9 mouse cellular contexts compared by ENCODE assay signal in the genomic region with DNA sequence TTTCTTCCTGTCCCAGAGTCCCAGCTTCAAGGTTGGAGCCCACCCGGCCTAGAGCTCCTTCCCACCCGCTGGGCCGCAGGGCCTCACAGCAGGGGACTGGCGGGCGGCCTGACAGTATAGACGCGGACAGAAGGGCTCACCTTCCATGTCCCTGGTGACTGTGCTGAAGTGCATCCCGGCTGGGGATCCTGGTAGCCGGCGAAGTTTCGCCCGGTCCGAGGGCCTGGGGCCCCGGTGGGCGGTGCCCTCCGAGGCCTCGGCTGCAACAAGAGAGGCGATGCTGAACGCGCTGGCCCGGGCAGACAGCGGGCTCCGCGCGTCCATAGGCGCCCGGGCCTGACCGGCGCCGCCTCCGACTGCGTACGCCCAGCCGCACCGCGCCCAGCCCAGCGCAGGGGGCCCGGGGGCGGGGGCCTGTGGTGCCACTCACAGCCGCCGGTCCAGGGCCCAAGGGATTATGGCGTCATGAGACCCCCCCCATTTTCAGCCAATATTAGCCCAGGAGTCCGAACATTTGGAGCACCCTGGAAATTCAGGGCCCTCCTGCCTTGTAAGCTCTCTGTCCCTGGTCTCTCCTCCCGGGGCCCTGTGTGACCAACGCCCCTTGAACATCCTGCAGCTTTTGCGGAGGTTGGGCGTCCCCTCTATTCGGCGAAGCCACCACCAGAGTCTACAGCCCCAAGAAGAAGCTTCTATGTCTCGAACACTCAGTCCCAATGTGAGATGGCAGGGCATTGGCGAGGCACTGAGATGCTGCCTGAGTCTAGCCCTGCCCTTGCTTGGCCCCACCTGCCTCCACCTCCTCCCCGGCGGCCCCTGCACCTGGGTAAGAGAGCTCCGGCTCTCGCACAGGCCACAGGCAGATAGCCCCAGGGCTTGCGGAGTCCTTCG. TPM values are rescaled to one million over a fixed set of nuclear protein-coding genes. Genes with fewer than 3 reads are reported as not detected.
A peak's percentile ranks its signal among the peaks of the same experiment; 100 is the strongest.
DNase-seq lines count a peak whose midpoint lies in the region; ATAC-seq lines count a peak whose summit lies in the region.
"Had no signal": no experiment of that assay in that cellular context is flagged by ENCODE, and none has a peak within 500 bp of the region (broad histone marks: within the 10 kb centered on the region; RNA-seq: fewer than 3 reads in every experiment).

No protein-coding gene starts in this region.

- ATAC-seq in heart, embryonic 14.5 days (ENCODE audit: insufficient number of reproducible peaks, insufficient read depth, low FRiP score, low read depth) = no peak; the same call in 1 of the 2 replicates
- no peak for ATAC-seq in hindbrain, embryonic 11.5 days (ENCODE audit: low FRiP score)
- 0 out of 2 replicates have a peak, but pooled peaks have one; percentile 21 for ATAC-seq in midbrain, embryonic 13.5 days

- peak overlapping the region; percentile 46 for H3K4me2 ChIP-seq in heart, embryonic 14.5 days (ENCODE audit: low read length)
- peak overlapping the region; percentile 33 for H3K4me2 ChIP-seq in hindbrain, embryonic 11.5 days (replicated peaks; ENCODE audit: low read depth, low read length)
- peak overlapping the region; percentile 25 for H3K4me2 ChIP-seq in midbrain, embryonic 13.5 days (replicated peaks)

- no peaks in the 10 kb centered on the region for H3K36me3 ChIP-seq in heart, embryonic 14.5 days (ENCODE audit: control insufficient read depth, insufficient read depth, low read length)
- H3K36me3 ChIP-seq in hindbrain, embryonic 11.5 days (ENCODE audit: control insufficient read depth, insufficient read depth, low read length) = no peaks in the 10 kb centered on the region
- H3K36me3 ChIP-seq in midbrain, embryonic 13.5 days = no peaks in the 10 kb centered on the region

- WGBS in heart, embryonic 14.5 days = 1% methylated on average over 57 of the region's 57 CpGs
- under 1% methylated on average over 57 of the region's 57 CpGs for WGBS in hindbrain, embryonic 11.5 days
- 1% methylated on average over 57 of the region's 57 CpGs for WGBS in midbrain, embryonic 13.5 days

- no peak overlapping the region for H3K27ac ChIP-seq in heart, embryonic 14.5 days (replicated peaks in 1 of 2; ENCODE audit: control insufficient read depth in 1 of 2, insufficient read depth in 1 of 2, low read depth in 2 of 2, low read length in 2 of 2)
- H3K27ac ChIP-seq in hindbrain, embryonic 11.5 days (ENCODE audit: low read depth, low read length) = no peak overlapping the region
- H3K27ac ChIP-seq in midbrain, embryonic 13.5 days = no peak overlapping the region

- H3K9ac ChIP-seq in heart, embryonic 14.5 days (ENCODE audit: low read length) = no peak overlapping the region
- H3K9ac ChIP-seq in hindbrain, embryonic 11.5 days (ENCODE audit: low read depth, low read length) = 0 out of 2 replicates have a peak overlapping the region, but pooled peaks have one; percentile 24
- H3K9ac ChIP-seq in midbrain, embryonic 13.5 days (replicated peaks) = no peak overlapping the region

- no peaks in the 10 kb centered on the region for H3K9me3 ChIP-seq in heart, embryonic 14.5 days (ENCODE audit: control insufficient read depth, low read length)
- H3K9me3 ChIP-seq in hindbrain, embryonic 11.5 days (ENCODE audit: control insufficient read depth, low read length) = no peaks in the 10 kb centered on the region
- H3K9me3 ChIP-seq in midbrain, embryonic 13.5 days = no peaks in the 10 kb centered on the region

- intact Hi-C loops in heart, postnatal 10 days (cut with DNase I) = no loop called here

- no peak for DNase-seq in heart, postnatal 10 days
- peak; percentile 52 for DNase-seq in MN1 (ENCODE audit: low spot score)
- peak; percentile 72 for DNase-seq in hindbrain, embryonic 11.5 days (ENCODE audit: low spot score)
- DNase-seq in layer of hippocampus, postnatal 36 days = no peak
- DNase-seq in right cerebral cortex, adult 2 months (ENCODE audit: low spot score in 2 of 2) = no peak
- DNase-seq in spleen, postnatal 36 days (ENCODE audit: low spot score in 2 of 2) = no peak

- peak overlapping the region; percentile 3 to 25; a peak in 3 of 4 replicates for H3K4me3 ChIP-seq in heart, embryonic 14.5 days (ENCODE audit: control insufficient read depth in 1 of 2, insufficient read depth in 1 of 2, low read depth in 1 of 2, low read length in 2 of 2)
- peak overlapping the region; percentile 22 for H3K4me3 ChIP-seq in hindbrain, embryonic 11.5 days (ENCODE audit: low read depth, low read length)
- peak overlapping the region; percentile 22 for H3K4me3 ChIP-seq in midbrain, embryonic 13.5 days (replicated peaks)

- peaks cover 14 to 41% of the 10 kb centered on the region in 2 experiments; a peak in 3 of 4 replicates for H3K4me1 ChIP-seq in heart, embryonic 14.5 days (ENCODE audit: control insufficient read depth in 2 of 2, insufficient read depth in 2 of 2, low read length in 2 of 2)
- peaks cover 17% of the 10 kb centered on the region for H3K4me1 ChIP-seq in hindbrain, embryonic 11.5 days (replicated peaks; ENCODE audit: control insufficient read depth, insufficient read depth, low read length)
- H3K4me1 ChIP-seq in midbrain, embryonic 13.5 days (replicated peaks) = peaks cover 44% of the 10 kb centered on the region

- H3K27me3 ChIP-seq in heart, embryonic 14.5 days (ENCODE audit: control insufficient read depth, insufficient read depth, low read length) = peaks cover 96% of the 10 kb centered on the region
- peaks cover 94% of the 10 kb centered on the region for H3K27me3 ChIP-seq in hindbrain, embryonic 11.5 days (ENCODE audit: control insufficient read depth, insufficient read depth, low read length)
- H3K27me3 ChIP-seq in midbrain, embryonic 13.5 days = peaks cover 97% of the 10 kb centered on the region

RNA-seq across cellular contexts. Expression of a gene that starts 2.4 kb away (rescaled TPM):
- 0.20 and 0.80 TPM in 2 replicates for polyA plus RNA-seq in heart, embryonic 14.5 days (2014; fragmentation: Nextera tagmentation; extraction: Ambion mirVana)
- total RNA-seq in heart, postnatal 10 days (2021) = 1 to 10 TPM in 1 of 2 experiments, under 1 TPM in 1; 0.57 to 1.1 TPM
- polyA plus RNA-seq in hindbrain, embryonic 11.5 days (2014; fragmentation: Nextera tagmentation; extraction: Ambion mirVana) = 6.4 and 7.4 TPM in 2 replicates
- 0.34 and 0.71 TPM in 2 replicates for polyA plus RNA-seq in midbrain, embryonic 13.5 days (2015; fragmentation: Nextera tagmentation; extraction: Ambion mirVana)
- total RNA-seq in layer of hippocampus, postnatal 36 days (2021) = 1 to 10 TPM; 1.3 to 1.5 TPM

RNA-seq across cellular contexts. Expression of a gene that starts 34.1 kb away (rescaled TPM):
- 3.4 and 4.5 TPM in 2 replicates for polyA plus RNA-seq in heart, embryonic 14.5 days (2014; fragmentation: Nextera tagmentation; extraction: Ambion mirVana)
- 1 to 10 TPM in 1 of 2 experiments, under 1 TPM in 1; 0.77 to 1.2 TPM for total RNA-seq in heart, postnatal 10 days (2021)
- polyA plus RNA-seq in hindbrain, embryonic 11.5 days (2014; fragmentation: Nextera tagmentation; extraction: Ambion mirVana) = 8.9 and 9.5 TPM in 2 replicates
- polyA plus RNA-seq in midbrain, embryonic 13.5 days (2015; fragmentation: Nextera tagmentation; extraction: Ambion mirVana) = 8.2 and 10.5 TPM in 2 replicates
- 1 to 10 TPM in 1 of 2 experiments, under 1 TPM in 1; 0.85 to 1.2 TPM for total RNA-seq in layer of hippocampus, postnatal 36 days (2021)
- total RNA-seq: CH12.LX had no signal

RNA-seq across cellular contexts. Expression of a gene that starts 38.1 kb away (rescaled TPM):
- 0.97 and 1.1 TPM in 2 replicates for polyA plus RNA-seq in heart, embryonic 14.5 days (2014; fragmentation: Nextera tagmentation; extraction: Ambion mirVana)
- total RNA-seq in heart, postnatal 10 days (2021) = 1 to 10 TPM; 2.2 to 4.1 TPM
- polyA plus RNA-seq in hindbrain, embryonic 11.5 days (2014; fragmentation: Nextera tagmentation; extraction: Ambion mirVana) = 3.9 and 6.0 TPM in 2 replicates
- 16.5 and 18.3 TPM in 2 replicates for polyA plus RNA-seq in midbrain, embryonic 13.5 days (2015; fragmentation: Nextera tagmentation; extraction: Ambion mirVana)
- total RNA-seq in layer of hippocampus, postnatal 36 days (2021) = 100 to 1,000 TPM; 172 to 185 TPM

RNA-seq across cellular contexts. Expression of a gene that starts 41.7 kb away (rescaled TPM):
- 5.8 and 7.3 TPM in 2 replicates for polyA plus RNA-seq in heart, embryonic 14.5 days (2014; fragmentation: Nextera tagmentation; extraction: Ambion mirVana)
- total RNA-seq in heart, postnatal 10 days (2021) = 10 to 100 TPM; 11.3 to 11.6 TPM
- 63.4 and 64.4 TPM in 2 replicates for polyA plus RNA-seq in hindbrain, embryonic 11.5 days (2014; fragmentation: Nextera tagmentation; extraction: Ambion mirVana)
- polyA plus RNA-seq in midbrain, embryonic 13.5 days (2015; fragmentation: Nextera tagmentation; extraction: Ambion mirVana) = 149 and 151 TPM in 2 replicates
- 100 to 1,000 TPM; 548 to 589 TPM for total RNA-seq in layer of hippocampus, postnatal 36 days (2021)

Comparison
In these comparisons a context has a peak if more than half of its experiments do, and no peak if none do; other contexts are left out.
1. DNase-seq: peak in MN1 (single experiment) and hindbrain, embryonic 11.5 days (single experiment); none in heart, postnatal 10 days (0 of 2), layer of hippocampus, postnatal 36 days (0 of 2), right cerebral cortex, adult 2 months (0 of 2) and spleen, postnatal 36 days (0 of 2).
2. Peak in every context shown above with its lines, with median percentiles within 50 percentile points of each other: H3K4me2 ChIP-seq and H3K4me3 ChIP-seq.